Mouse (Mus musculus) forebrain, embryonic 13.5 days (tissue): ENCODE measurements around the gene Ryr3. TPM values are rescaled to one million over a fixed set of nuclear protein-coding genes. Genes with fewer than 3 reads are reported as not detected.

Experiments used
- ATAC-seq: fragments of 200-750 bp; cut with Nextera tagmentation; 2 replicates; pipeline ENCODE4 v1.8.0; 2017
- H3K27ac ChIP-seq: fragments of 300-500 bp; sonication (generic); 2 replicates; pipeline ENCODE4 v1.5.1; 2015; ENCODE audit warnings: inconsistent platforms, mild to moderate bottlenecking, moderate library complexity
- H3K27me3 ChIP-seq: fragments of 300-500 bp; sonication (generic); 2 replicates; pipeline ENCODE4 v1.6.1; 2015; ENCODE audit warnings: mild to moderate bottlenecking, inconsistent platforms
- H3K36me3 ChIP-seq: fragments of 300-500 bp; sonication (generic); 2 replicates; pipeline ENCODE4 v1.6.1; 2015; ENCODE audit warnings: mild to moderate bottlenecking, inconsistent platforms; ENCODE audit not compliant: poor library complexity, severe bottlenecking
- H3K4me1 ChIP-seq: fragments of 300-500 bp; sonication (generic); 2 replicates; pipeline ENCODE4 v1.6.1; 2015; ENCODE audit warnings: inconsistent platforms
- H3K4me2 ChIP-seq: fragments of 300-500 bp; sonication (generic); 2 replicates; pipeline ENCODE4 v1.6.1; 2015; ENCODE audit warnings: inconsistent platforms, mild to moderate bottlenecking, moderate library complexity
- H3K4me3 ChIP-seq: fragments of 300-500 bp; sonication (generic); 2 replicates; pipeline ENCODE4 v1.5.1; 2015; ENCODE audit warnings: mild to moderate bottlenecking, inconsistent platforms
- H3K9ac ChIP-seq: fragments of 300-500 bp; sonication (generic); 2 replicates; pipeline ENCODE4 v1.6.1; 2015; ENCODE audit warnings: mild to moderate bottlenecking, inconsistent platforms
- H3K9me3 ChIP-seq: fragments of 300-500 bp; sonication (generic); replicated peaks from 2 replicates; pipeline ENCODE4 v1.6.1; 2016; ENCODE audit warnings: inconsistent platforms
- WGBS: fragments of 180-500 bp; shearing (Covaris S2); methylation state at CpG from one replicate; pipeline ENCODE4 v1.1.7; 2015; 5-methylcytosine and 5-hydroxymethylcytosine counted together
- microRNA-seq: library from miRNA; unstranded; fragments of <30 nt; microRNA quantifications from one replicate; pipeline ENCODE4, GENCODE M21; 2016
- polyA plus RNA-seq: library from polyadenylated mRNA; unstranded; fragments of >200 nt; fragmentation: Nextera tagmentation; extraction: Ambion mirVana; gene quantifications from 2 replicates; pipeline ENCODE4 v1.2.1, GENCODE M21; 2015

Gene Ryr3
- polyA plus RNA-seq, 1 experiment from 2014 or later: 1.1 TPM

- Histone ChIP-seq H3K27ac (no peak overlapping the region), H3K36me3 (no peaks in the 10 kb centered on the region), H3K9me3 (no peaks in the 10 kb centered on the region), H3K9ac (no peak overlapping the region), H3K4me1 (peaks cover 5% of the 10 kb centered on the region; the same call in 1 of the 2 replicates), H3K4me3 (no peak overlapping the region), H3K4me2 (no peak overlapping the region), H3K27me3 (no peaks in the 10 kb centered on the region)
- 59% methylated on average over 8 of the region's 8 CpGs for WGBS
- ATAC-seq: peak; percentile 57
Measured at GRCm38 (mm10) chr2:112602487-112602886, 614.4 kb downstream of the Ryr3 start.

GRCm38 (mm10) chr2:112600222-112600621 is 616.7 kb downstream of the Ryr3 start:
- Histone ChIP-seq H3K9ac (no peak overlapping the region), H3K4me2 (no peak overlapping the region), H3K4me3 (no peak overlapping the region), H3K4me1 (peaks cover 5% of the 10 kb centered on the region; the same call in 1 of the 2 replicates), H3K27me3 (no peaks in the 10 kb centered on the region), H3K36me3 (no peaks in the 10 kb centered on the region), H3K9me3 (no peaks in the 10 kb centered on the region), H3K27ac (no peak overlapping the region)
- ATAC-seq: no peak
- WGBS: 56% methylated on average over 10 of the region's 10 CpGs

- WGBS: 87% methylated on average over 1 of the region's 1 CpGs
- Histone ChIP-seq H3K9ac (no peak overlapping the region), H3K36me3 (no peaks in the 10 kb centered on the region), H3K4me2 (no peak overlapping the region), H3K27ac (no peak overlapping the region), H3K4me3 (no peak overlapping the region), H3K9me3 (no peaks in the 10 kb centered on the region), H3K27me3 (no peaks in the 10 kb centered on the region), H3K4me1 (no peaks in the 10 kb centered on the region)
- ATAC-seq: no peak
Measured at GRCm38 (mm10) chr2:112597064-112597463, 619.8 kb downstream of the Ryr3 start.

- no peak overlapping the region for H3K9ac ChIP-seq
- WGBS: 73% methylated on average over 5 of the region's 5 CpGs
- peaks cover 3% of the 10 kb centered on the region; the same call in 1 of the 2 replicates for H3K4me1 ChIP-seq
- H3K4me2 ChIP-seq: no peak overlapping the region
- H3K9me3 ChIP-seq: no peaks in the 10 kb centered on the region
- ATAC-seq: no peak
- no peaks in the 10 kb centered on the region for H3K36me3 ChIP-seq
- H3K27ac ChIP-seq: no peak overlapping the region
- no peaks in the 10 kb centered on the region for H3K27me3 ChIP-seq
- H3K4me3 ChIP-seq: no peak overlapping the region
Measured at GRCm38 (mm10) chr2:112596415-112596814, 620.5 kb downstream of the Ryr3 start.

GRCm38 (mm10) chr2:112595807-112596206 is 621.1 kb downstream of the Ryr3 start:
- no peak for ATAC-seq

GRCm38 (mm10) chr2:112593781-112594180 is 623.1 kb downstream of the Ryr3 start:
- H3K4me3 ChIP-seq: no peak overlapping the region
- no peaks in the 10 kb centered on the region for H3K27me3 ChIP-seq
- no peak overlapping the region for H3K9ac ChIP-seq
- H3K4me1 ChIP-seq: peaks cover 4% of the 10 kb centered on the region; the same call in 1 of the 2 replicates
- H3K4me2 ChIP-seq: no peak overlapping the region
- 91% methylated on average over 2 of the region's 2 CpGs for WGBS
- peak; percentile 41; the same call in 1 of the 2 replicates for ATAC-seq
- H3K27ac ChIP-seq: no peak overlapping the region
- no peaks in the 10 kb centered on the region for H3K9me3 ChIP-seq
- H3K36me3 ChIP-seq: no peaks in the 10 kb centered on the region

More at GRCm38 (mm10) chr2:112595807-112596206, 621.1 kb downstream of the Ryr3 start:
- Histone ChIP-seq H3K4me3 (no peak overlapping the region), H3K9me3 (no peaks in the 10 kb centered on the region), H3K4me2 (no peak overlapping the region), H3K4me1 (peaks cover 4% of the 10 kb centered on the region; the same call in 1 of the 2 replicates), H3K9ac (no peak overlapping the region), H3K27ac (no peak overlapping the region), H3K36me3 (no peaks in the 10 kb centered on the region), H3K27me3 (no peaks in the 10 kb centered on the region)
- WGBS: 77% methylated on average over 3 of the region's 3 CpGs

GRCm38 (mm10) chr2:112593322-112593721 is 623.6 kb downstream of the Ryr3 start:
- no peaks in the 10 kb centered on the region for H3K9me3 ChIP-seq
- H3K36me3 ChIP-seq: no peaks in the 10 kb centered on the region

GRCm38 (mm10) chr2:112591451-112591871 is 625.4 kb downstream of the Ryr3 start:
- H3K27ac ChIP-seq: peak overlapping the region; percentile 44
- no peaks in the 10 kb centered on the region for H3K27me3 ChIP-seq
- no peaks in the 10 kb centered on the region for H3K36me3 ChIP-seq
- ATAC-seq: peak; percentile 36; the same call in 1 of the 2 replicates
- WGBS: 23% methylated on average over 6 of the region's 6 CpGs
- H3K9ac ChIP-seq: no peak overlapping the region
- no peaks in the 10 kb centered on the region for H3K9me3 ChIP-seq
- peaks cover 4% of the 10 kb centered on the region; the same call in 1 of the 2 replicates for H3K4me1 ChIP-seq
- H3K4me3 ChIP-seq: no peak overlapping the region
- no peak overlapping the region for H3K4me2 ChIP-seq

More at GRCm38 (mm10) chr2:112593322-112593721, 623.6 kb downstream of the Ryr3 start:
- WGBS: 70% methylated on average over 2 of the region's 2 CpGs
- ATAC-seq: no peak
- Histone ChIP-seq H3K4me2 (no peak overlapping the region), H3K27me3 (no peaks in the 10 kb centered on the region), H3K9ac (no peak overlapping the region), H3K4me1 (peaks cover 4% of the 10 kb centered on the region; the same call in 1 of the 2 replicates), H3K4me3 (no peak overlapping the region), H3K27ac (no peak overlapping the region)

- Histone ChIP-seq H3K27me3 (no peaks in the 10 kb centered on the region), H3K4me3 (no peak overlapping the region), H3K27ac (no peak overlapping the region), H3K9me3 (no peaks in the 10 kb centered on the region), H3K9ac (no peak overlapping the region), H3K4me1 (peaks cover 4% of the 10 kb centered on the region; the same call in 1 of the 2 replicates), H3K36me3 (no peaks in the 10 kb centered on the region), H3K4me2 (no peak overlapping the region)
- 78% methylated on average over 7 of the region's 7 CpGs for WGBS
- peak; percentile 84 for ATAC-seq
Measured at GRCm38 (mm10) chr2:112590985-112591384, 625.9 kb downstream of the Ryr3 start.

Small RNAs within 50 kb of the gene (microRNA-seq; reads per million reads assigned to microRNA genes)
- not detected for gene Gm44374

Other genes starting within 250 kb of the Ryr3 start
- gene Tmco5b, start 68.6 kb upstream of the Ryr3 start, polyA plus RNA-seq: not detected in 2 replicates
- 0.09 and 0.18 TPM in 2 replicates for gene Fmn1, start 110.6 kb upstream of the Ryr3 start, polyA plus RNA-seq